Mouse (Mus musculus) mouse trophoblast stem cell (cell line): ENCODE data around the gene Etl4.

Experiments used
- in situ Hi-C, 2 experiments: fragments of 300-500 bp; cut with MseI, MboI; formaldehyde crosslinking; loops; 2 replicates in 1 of 2; 3 replicates in 1 of 2; pipeline ENCODE4 v1.15.1; 2025

Gene Etl4

GRCm38 (mm10) chr2:20749687-20750086, 840.1 kb downstream of the Etl4 start:
- in situ Hi-C loops: no loop called here

- in situ Hi-C loops: no loop called here
Measured at GRCm38 (mm10) chr2:20753282-20754110, 843.9 kb downstream of the Etl4 start.

- in situ Hi-C loops: no loop called here
Measured at GRCm38 (mm10) chr2:20756964-20757363, 847.4 kb downstream of the Etl4 start.

GRCm38 (mm10) chr2:20759045-20759662, 849.6 kb downstream of the Etl4 start:
- in situ Hi-C loops: no loop called here

GRCm38 (mm10) chr2:20761320-20761719, 851.7 kb downstream of the Etl4 start:
- in situ Hi-C loops: no loop called here

GRCm38 (mm10) chr2:20761751-20762150, 852.2 kb downstream of the Etl4 start:
- in situ Hi-C loops: no loop called here

GRCm38 (mm10) chr2:20763511-20764212, 854.1 kb downstream of the Etl4 start:
- in situ Hi-C loops: no loop called here

- in situ Hi-C loops: no loop called here
Measured at GRCm38 (mm10) chr2:20764566-20765090, 855.0 kb downstream of the Etl4 start.

- in situ Hi-C loops: no loop called here
Measured at GRCm38 (mm10) chr2:20768681-20769080, 859.1 kb downstream of the Etl4 start.

- in situ Hi-C loops: no loop called here
Measured at GRCm38 (mm10) chr2:20770171-20770570, 860.6 kb downstream of the Etl4 start.

GRCm38 (mm10) chr2:20774462-20774861, 864.9 kb downstream of the Etl4 start:
- in situ Hi-C loops: no loop called here

GRCm38 (mm10) chr2:20776171-20776704, 866.7 kb downstream of the Etl4 start:
- in situ Hi-C loops: no loop called here

GRCm38 (mm10) chr2:20777931-20778330, 868.4 kb downstream of the Etl4 start:
- in situ Hi-C loops: no loop called here

GRCm38 (mm10) chr2:20779484-20780381, 870.2 kb downstream of the Etl4 start:
- in situ Hi-C loops: no loop called here

GRCm38 (mm10) chr2:20801236-20801890, 891.8 kb downstream of the Etl4 start:
- in situ Hi-C loops: no loop called here

- in situ Hi-C loops: no loop called here
Measured at GRCm38 (mm10) chr2:20811506-20811905, 901.9 kb downstream of the Etl4 start.

GRCm38 (mm10) chr2:20813986-20814385, 904.4 kb downstream of the Etl4 start:
- in situ Hi-C loops: no loop called here

- in situ Hi-C loops: no loop called here
Measured at GRCm38 (mm10) chr2:20818226-20818625, 908.6 kb downstream of the Etl4 start.

- in situ Hi-C loops: no loop called here
Measured at GRCm38 (mm10) chr2:20826258-20826657, 916.7 kb downstream of the Etl4 start.

- in situ Hi-C loops: no loop called here
Measured at GRCm38 (mm10) chr2:20830882-20831281, 921.3 kb downstream of the Etl4 start.
